Mouse (Mus musculus): ENCODE measurements around the gene Btnl10. TPM values are rescaled to one million over a fixed set of nuclear protein-coding genes. Genes with fewer than 3 reads are reported as not detected.

The Btnl10 gene
- polyA plus RNA-seq, 2 experiments, result 9.6 to 18.2 TPM

DNA sequence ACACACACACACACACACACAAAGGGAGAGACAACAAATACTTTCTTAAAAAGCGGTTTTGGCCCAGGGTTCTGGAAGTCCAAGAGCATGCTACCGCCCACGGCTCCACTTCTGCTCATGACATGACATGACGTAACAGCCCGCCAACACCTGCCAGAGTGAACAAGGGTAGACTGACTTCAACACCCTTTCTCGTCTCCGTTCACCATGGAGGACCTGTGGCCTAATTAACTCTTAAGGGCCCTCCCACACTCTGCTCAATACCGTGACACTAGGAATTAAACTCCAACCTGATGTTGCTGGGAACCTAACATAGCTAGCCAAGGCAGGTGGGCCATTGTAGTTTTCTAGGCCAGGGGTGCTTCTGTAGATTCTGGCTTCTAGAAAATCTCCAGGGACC is 51.3 kb downstream of the Btnl10 start:
- DNase-seq (ENCODE audit: low read depth in 3 of 3, low spot score in 3 of 3), result no peak
- H3K4me2 ChIP-seq (ENCODE audit: low read depth), result no peak overlapping the region
- no peak for TF ChIP-seq CTCF (IDR thresholded peaks at IDR 0.05; ENCODE audit: low read depth)
- TF ChIP-seq EP300 (IDR thresholded peaks at IDR 0.05; ENCODE audit: low read depth), result no peak
- no peak for ATAC-seq (ENCODE audit: insufficient read depth)
- no peaks in the 10 kb centered on the region for H3K9me3 ChIP-seq (ENCODE audit: control insufficient read depth, low read length)
- no peak overlapping the region for H3K27ac ChIP-seq
- H3K9ac ChIP-seq (replicated peaks), result no peak overlapping the region
- H3K4me3 ChIP-seq (ENCODE audit: insufficient read depth in 1 of 2, low read depth in 2 of 2, low read length in 2 of 2), result no peak overlapping the region
- 0 out of 4 replicates have a peak, but pooled peaks cover 0 to 4% of the 10 kb centered on the region in 2 experiments for H3K4me1 ChIP-seq (replicated peaks; ENCODE audit: control insufficient read depth in 2 of 2, insufficient read depth in 2 of 2, low read length in 1 of 2)
- no peaks in the 10 kb centered on the region; the same call in 1 of the 2 replicates for H3K27me3 ChIP-seq (ENCODE audit: control insufficient read depth, insufficient read depth, low read length)
- 74% methylated on average over 8 of the region's 8 CpGs for WGBS (ENCODE audit: insufficient replicate concordance)
- H3K36me3 ChIP-seq (replicated peaks; ENCODE audit: control insufficient read depth, insufficient read depth, low read depth), result no peaks in the 10 kb centered on the region

GRCm38 (mm10) chr11:58969659-58970058 is 52.0 kb downstream of the Btnl10 start:
- TF ChIP-seq CTCF (IDR thresholded peaks at IDR 0.05; ENCODE audit: low read depth) (no peak), EP300 (IDR thresholded peaks at IDR 0.05; ENCODE audit: low read depth) (no peak)
- H3K27ac ChIP-seq, result no peak overlapping the region
- H3K4me1 ChIP-seq (replicated peaks; ENCODE audit: control insufficient read depth in 2 of 2, insufficient read depth in 2 of 2, low read length in 1 of 2), result 0 out of 4 replicates have a peak, but pooled peaks cover 0 to 4% of the 10 kb centered on the region in 2 experiments
- no peaks in the 10 kb centered on the region for H3K9me3 ChIP-seq (ENCODE audit: control insufficient read depth, low read length)
- DNase-seq (ENCODE audit: low read depth in 3 of 3, low spot score in 3 of 3), result no peak
- WGBS (ENCODE audit: insufficient replicate concordance), result 63% methylated on average over 6 of the region's 6 CpGs
- H3K9ac ChIP-seq (replicated peaks), result no peak overlapping the region
- H3K36me3 ChIP-seq (replicated peaks; ENCODE audit: control insufficient read depth, insufficient read depth, low read depth), result no peaks in the 10 kb centered on the region
- ATAC-seq (ENCODE audit: insufficient read depth), result no peak
- no peaks in the 10 kb centered on the region for H3K27me3 ChIP-seq (ENCODE audit: control insufficient read depth, insufficient read depth, low read length)
- H3K4me3 ChIP-seq (ENCODE audit: insufficient read depth in 1 of 2, low read depth in 2 of 2, low read length in 2 of 2), result no peak overlapping the region
- H3K4me2 ChIP-seq (ENCODE audit: low read depth), result no peak overlapping the region

DNA sequence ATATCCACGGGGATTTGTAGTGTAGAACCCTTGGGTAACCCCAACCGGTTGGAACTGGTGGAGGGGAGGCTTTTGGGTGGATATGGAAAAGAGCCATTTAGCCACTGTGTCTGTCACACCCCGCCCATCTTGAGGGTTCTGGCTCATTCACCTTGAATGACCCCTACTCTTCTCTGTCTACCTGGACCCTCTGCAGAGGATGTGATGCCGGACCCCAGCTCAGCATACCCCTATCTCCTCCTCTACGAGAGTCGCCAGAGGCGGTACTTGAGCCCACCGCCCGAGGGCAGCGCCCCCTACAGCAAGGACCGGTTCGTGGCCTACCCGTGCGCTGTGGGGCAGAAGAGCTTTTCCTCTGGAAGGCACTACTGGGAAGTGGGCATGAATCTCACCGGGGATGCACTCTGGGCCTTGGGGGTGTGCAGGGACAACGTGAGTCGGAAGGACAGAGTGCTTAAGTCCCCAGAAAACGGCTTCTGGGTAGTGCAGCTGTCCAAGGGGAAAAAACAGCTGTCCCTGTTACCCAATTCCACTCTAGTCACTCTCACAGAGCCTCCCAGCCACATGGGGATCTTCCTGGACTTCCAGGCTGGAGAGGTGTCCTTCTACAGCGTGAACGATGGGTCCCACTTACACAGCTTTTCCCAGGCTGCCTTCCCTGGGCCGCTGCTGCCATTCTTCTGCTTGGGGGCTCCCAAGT is 53.3 kb downstream of the Btnl10 start:
- no peaks in the 10 kb centered on the region for H3K36me3 ChIP-seq (replicated peaks; ENCODE audit: control insufficient read depth, insufficient read depth, low read depth)
- no peak overlapping the region for H3K4me2 ChIP-seq (ENCODE audit: low read depth)
- no peaks in the 10 kb centered on the region for H3K27me3 ChIP-seq (ENCODE audit: control insufficient read depth, insufficient read depth, low read length)
- H3K9me3 ChIP-seq (ENCODE audit: control insufficient read depth, low read length), result no peaks in the 10 kb centered on the region
- WGBS (ENCODE audit: insufficient replicate concordance), result 79% methylated on average over 21 of the region's 21 CpGs
- H3K27ac ChIP-seq, result no peak overlapping the region
- no peak for ATAC-seq (ENCODE audit: insufficient read depth)
- DNase-seq (ENCODE audit: low read depth in 3 of 3, low spot score in 3 of 3), result no peak
- no peak overlapping the region for H3K9ac ChIP-seq (replicated peaks)
- peak; percentile 29; the same call in 1 of the 2 replicates for TF ChIP-seq CTCF (IDR thresholded peaks at IDR 0.05; ENCODE audit: low read depth)
- no peak for TF ChIP-seq EP300 (IDR thresholded peaks at IDR 0.05; ENCODE audit: low read depth)
- H3K4me3 ChIP-seq (ENCODE audit: insufficient read depth in 1 of 2, low read depth in 2 of 2, low read length in 2 of 2), result no peak overlapping the region
- H3K4me1 ChIP-seq (replicated peaks; ENCODE audit: control insufficient read depth in 2 of 2, insufficient read depth in 2 of 2, low read length in 1 of 2), result peaks cover 0 to 2% of the 10 kb centered on the region in 2 experiments; a peak in 1 of 4 replicates

DNA sequence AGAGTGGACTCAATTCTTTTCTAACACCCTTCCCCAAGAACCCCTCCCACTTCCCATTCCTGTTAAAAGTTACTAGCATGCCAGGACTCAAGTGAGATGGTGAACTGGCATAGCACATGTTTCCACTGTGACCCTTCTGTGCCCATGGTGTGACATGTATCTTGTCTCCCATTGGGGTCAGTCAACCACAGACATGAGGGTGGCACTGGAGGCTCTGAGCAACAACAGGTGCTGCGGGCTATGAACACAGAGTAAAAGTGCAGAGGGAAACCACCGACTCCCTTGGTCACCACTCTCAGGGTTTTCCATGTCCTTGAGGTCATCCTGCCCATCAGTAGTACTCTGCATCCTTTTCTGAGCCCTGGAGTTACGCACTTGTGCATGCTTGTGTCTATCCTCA is 54.1 kb downstream of the Btnl10 start:
- 78% methylated on average over 3 of the region's 3 CpGs for WGBS (ENCODE audit: insufficient replicate concordance)
- Histone ChIP-seq H3K27ac (no peak overlapping the region), H3K4me1 (replicated peaks; ENCODE audit: control insufficient read depth in 2 of 2, insufficient read depth in 2 of 2, low read length in 1 of 2) (peaks cover 0 to 3% of the 10 kb centered on the region in 2 experiments; a peak in 1 of 4 replicates), H3K27me3 (ENCODE audit: control insufficient read depth, insufficient read depth, low read length) (no peaks in the 10 kb centered on the region), H3K36me3 (replicated peaks; ENCODE audit: control insufficient read depth, insufficient read depth, low read depth) (no peaks in the 10 kb centered on the region), H3K4me3 (ENCODE audit: insufficient read depth in 1 of 2, low read depth in 2 of 2, low read length in 2 of 2) (no peak overlapping the region), H3K9ac (replicated peaks) (no peak overlapping the region), H3K9me3 (ENCODE audit: control insufficient read depth, low read length) (no peaks in the 10 kb centered on the region), H3K4me2 (ENCODE audit: low read depth) (no peak overlapping the region)
- TF ChIP-seq CTCF (IDR thresholded peaks at IDR 0.05; ENCODE audit: low read depth) (no peak), EP300 (IDR thresholded peaks at IDR 0.05; ENCODE audit: low read depth) (no peak)
- DNase-seq (ENCODE audit: low read depth in 3 of 3, low spot score in 3 of 3), result no peak
- ATAC-seq (ENCODE audit: insufficient read depth), result no peak

DNA sequence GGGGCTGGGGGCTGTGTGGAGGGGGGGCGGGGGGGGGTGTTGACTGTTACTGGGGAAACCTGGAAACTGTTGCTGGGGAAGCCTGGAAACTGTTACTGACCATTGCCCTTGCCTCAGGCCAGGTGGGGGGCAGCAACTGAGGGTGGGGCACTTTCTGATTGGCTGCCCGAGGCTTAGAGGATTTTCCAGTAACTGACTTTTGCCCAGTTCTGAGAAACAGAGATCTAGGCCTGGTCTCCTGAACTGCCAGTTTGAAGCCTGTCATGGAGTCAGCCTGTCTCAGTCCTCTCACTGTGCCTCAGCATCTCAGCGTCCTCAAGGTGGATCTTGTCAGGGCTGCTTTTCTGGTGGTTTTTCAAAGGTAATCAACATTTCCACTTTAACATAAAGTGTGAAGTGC is 56.7 kb downstream of the Btnl10 start:
- H3K4me3 ChIP-seq (ENCODE audit: insufficient read depth in 1 of 2, low read depth in 2 of 2, low read length in 2 of 2), result no peak overlapping the region
- 65% methylated on average over 3 of the region's 3 CpGs for WGBS (ENCODE audit: insufficient replicate concordance)
- no peak for DNase-seq (ENCODE audit: low read depth in 3 of 3, low spot score in 3 of 3)

More for the DNA sequence above, 56.7 kb downstream of the Btnl10 start:
- TF ChIP-seq EP300 (IDR thresholded peaks at IDR 0.05; ENCODE audit: low read depth) (no peak), CTCF (IDR thresholded peaks at IDR 0.05; ENCODE audit: low read depth) (no peak)
- Histone ChIP-seq H3K27ac (no peak overlapping the region), H3K36me3 (replicated peaks; ENCODE audit: control insufficient read depth, insufficient read depth, low read depth) (no peaks in the 10 kb centered on the region), H3K9me3 (ENCODE audit: control insufficient read depth, low read length) (no peaks in the 10 kb centered on the region), H3K4me2 (ENCODE audit: low read depth) (no peak overlapping the region), H3K27me3 (ENCODE audit: control insufficient read depth, insufficient read depth, low read length) (no peaks in the 10 kb centered on the region), H3K4me1 (replicated peaks; ENCODE audit: control insufficient read depth in 2 of 2, insufficient read depth in 2 of 2, low read length in 1 of 2) (peaks cover 5 to 8% of the 10 kb centered on the region in 2 experiments), H3K9ac (replicated peaks) (no peak overlapping the region)
- no peak for ATAC-seq (ENCODE audit: insufficient read depth)

Small RNAs within 50 kb of the gene (microRNA-seq; reads per million reads assigned to microRNA genes)
- 1.3 reads per million for gene Gm44313

Other genes with a start within 250 kb of the Btnl10 start
- gene Olfr320, start 236.8 kb upstream of the Btnl10 start, polyA plus RNA-seq (2012; rRNA removed), result not detected in 2 replicates
- not detected in 2 replicates for gene Olfr320, start 236.8 kb upstream of the Btnl10 start, polyA plus RNA-seq (2014; fragmentation: Nextera tagmentation; extraction: Ambion mirVana)
- gene Olfr319, start 218.7 kb upstream of the Btnl10 start, polyA plus RNA-seq (2012; rRNA removed), result not detected in 2 replicates
- not detected in 2 replicates for gene Olfr319, start 218.7 kb upstream of the Btnl10 start, polyA plus RNA-seq (2014; fragmentation: Nextera tagmentation; extraction: Ambion mirVana)
- gene Olfr318, start 193.9 kb upstream of the Btnl10 start, polyA plus RNA-seq (2012; rRNA removed), result not detected in 2 replicates
- gene Olfr318, start 193.9 kb upstream of the Btnl10 start, polyA plus RNA-seq (2014; fragmentation: Nextera tagmentation; extraction: Ambion mirVana), result not detected in 2 replicates
- gene Olfr317, start 178.7 kb upstream of the Btnl10 start, polyA plus RNA-seq (2012; rRNA removed), result not detected in 2 replicates
- not detected in 2 replicates for gene Olfr317, start 178.7 kb upstream of the Btnl10 start, polyA plus RNA-seq (2014; fragmentation: Nextera tagmentation; extraction: Ambion mirVana)
- gene Olfr316, start 165.2 kb upstream of the Btnl10 start, polyA plus RNA-seq (2012; rRNA removed), result not detected in 2 replicates
- gene Olfr316, start 165.2 kb upstream of the Btnl10 start, polyA plus RNA-seq (2014; fragmentation: Nextera tagmentation; extraction: Ambion mirVana), result not detected in 2 replicates
- gene Olfr315, start 144.7 kb upstream of the Btnl10 start, polyA plus RNA-seq (2012; rRNA removed), result not detected in 2 replicates
- not detected in 2 replicates for gene Olfr315, start 144.7 kb upstream of the Btnl10 start, polyA plus RNA-seq (2014; fragmentation: Nextera tagmentation; extraction: Ambion mirVana)
- not detected in 2 replicates for gene Olfr314, start 135.0 kb upstream of the Btnl10 start, polyA plus RNA-seq (2012; rRNA removed)
- gene Olfr314, start 135.0 kb upstream of the Btnl10 start, polyA plus RNA-seq (2014; fragmentation: Nextera tagmentation; extraction: Ambion mirVana), result not detected in 2 replicates
- not detected in 2 replicates for gene Fam183b, start 115.9 kb upstream of the Btnl10 start, polyA plus RNA-seq (2012; rRNA removed)
- not detected in 2 replicates for gene Fam183b, start 115.9 kb upstream of the Btnl10 start, polyA plus RNA-seq (2014; fragmentation: Nextera tagmentation; extraction: Ambion mirVana)
- not detected in 2 replicates for gene Olfr313, start 102.9 kb upstream of the Btnl10 start, polyA plus RNA-seq (2012; rRNA removed)
- gene Olfr313, start 102.9 kb upstream of the Btnl10 start, polyA plus RNA-seq (2014; fragmentation: Nextera tagmentation; extraction: Ambion mirVana), result not detected in 2 replicates
- not detected in 2 replicates for gene Olfr312, start 88.7 kb upstream of the Btnl10 start, polyA plus RNA-seq (2012; rRNA removed)
- not detected in 2 replicates for gene Olfr312, start 88.7 kb upstream of the Btnl10 start, polyA plus RNA-seq (2014; fragmentation: Nextera tagmentation; extraction: Ambion mirVana)
- not detected in 2 replicates for gene Olfr311, start 78.7 kb upstream of the Btnl10 start, polyA plus RNA-seq (2012; rRNA removed)
- gene Olfr311, start 78.7 kb upstream of the Btnl10 start, polyA plus RNA-seq (2014; fragmentation: Nextera tagmentation; extraction: Ambion mirVana), result not detected in 2 replicates
- 2.0 and 2.8 TPM in 2 replicates for gene Gm12258, start 70.8 kb upstream of the Btnl10 start, polyA plus RNA-seq (2012; rRNA removed)
- gene Gm12258, start 70.8 kb upstream of the Btnl10 start, polyA plus RNA-seq (2014; fragmentation: Nextera tagmentation; extraction: Ambion mirVana), result 1.3 and 1.8 TPM in 2 replicates
- gene 2810021J22Rik, start 50.7 kb upstream of the Btnl10 start, polyA plus RNA-seq (2012; rRNA removed), result 0.92 and 1.5 TPM in 2 replicates
- 2.2 and 2.5 TPM in 2 replicates for gene 2810021J22Rik, start 50.7 kb upstream of the Btnl10 start, polyA plus RNA-seq (2014; fragmentation: Nextera tagmentation; extraction: Ambion mirVana)
- gene Zfp39, start 13.7 kb upstream of the Btnl10 start, polyA plus RNA-seq (2012; rRNA removed), result 3.9 and 4.6 TPM in 2 replicates
- 5.2 and 5.4 TPM in 2 replicates for gene Zfp39, start 13.7 kb upstream of the Btnl10 start, polyA plus RNA-seq (2014; fragmentation: Nextera tagmentation; extraction: Ambion mirVana)
- gene Rnf187, start 21.0 kb downstream of the Btnl10 start, polyA plus RNA-seq (2012; rRNA removed), result 80.8 and 83.3 TPM in 2 replicates
- 104 and 120 TPM in 2 replicates for gene Rnf187, start 21.0 kb downstream of the Btnl10 start, polyA plus RNA-seq (2014; fragmentation: Nextera tagmentation; extraction: Ambion mirVana)
- gene Hist3h2ba, start 31.0 kb downstream of the Btnl10 start, polyA plus RNA-seq (2012; rRNA removed), result 15.7 and 16.0 TPM in 2 replicates
- 4.2 and 6.0 TPM in 2 replicates for gene Hist3h2ba, start 31.0 kb downstream of the Btnl10 start, polyA plus RNA-seq (2014; fragmentation: Nextera tagmentation; extraction: Ambion mirVana)
- 11.0 and 11.5 TPM in 2 replicates for gene Hist3h2a, start 36.8 kb downstream of the Btnl10 start, polyA plus RNA-seq (2012; rRNA removed)
- 13.5 and 16.7 TPM in 2 replicates for gene Hist3h2a, start 36.8 kb downstream of the Btnl10 start, polyA plus RNA-seq (2014; fragmentation: Nextera tagmentation; extraction: Ambion mirVana)
- gene Trim17, start 36.8 kb downstream of the Btnl10 start, polyA plus RNA-seq (2012; rRNA removed), result 0.05 and 0.06 TPM in 2 replicates
- gene Trim17, start 36.8 kb downstream of the Btnl10 start, polyA plus RNA-seq (2014; fragmentation: Nextera tagmentation; extraction: Ambion mirVana), result 0.06 and 0.14 TPM in 2 replicates
- 8.1 and 8.3 TPM in 2 replicates for gene Trim11, start 60.2 kb downstream of the Btnl10 start, polyA plus RNA-seq (2012; rRNA removed)
- gene Trim11, start 60.2 kb downstream of the Btnl10 start, polyA plus RNA-seq (2014; fragmentation: Nextera tagmentation; extraction: Ambion mirVana), result 6.4 and 6.9 TPM in 2 replicates
- gene Obscn, start 218.5 kb downstream of the Btnl10 start, polyA plus RNA-seq (2012; rRNA removed), result 0.11 TPM in 2 replicates
- 0.06 and 0.13 TPM in 2 replicates for gene Obscn, start 218.5 kb downstream of the Btnl10 start, polyA plus RNA-seq (2014; fragmentation: Nextera tagmentation; extraction: Ambion mirVana)
- 7.9 and 8.0 TPM in 2 replicates for gene Iba57, start 245.8 kb downstream of the Btnl10 start, polyA plus RNA-seq (2012; rRNA removed)
- gene Iba57, start 245.8 kb downstream of the Btnl10 start, polyA plus RNA-seq (2014; fragmentation: Nextera tagmentation; extraction: Ambion mirVana), result 4.4 and 4.7 TPM in 2 replicates